8 mouse cellular contexts compared by ENCODE assay signal in genomic region chr19:47854796-47855783, GRCm38 (mm10). TPM values are rescaled to one million over a fixed set of nuclear protein-coding genes. Genes with fewer than 3 reads are reported as not detected.
DNase-seq lines count a peak whose midpoint lies in the region; ATAC-seq and TF ChIP-seq lines count a peak whose summit lies in the region.

TSS of gene Gsto1 (plus strand) at chr19:47854970.

- peak within 1 kb of the TSS; percentile 71 for H3K9ac ChIP-seq in embryonic facial prominence, embryonic 15.5 days
- H3K9ac ChIP-seq in kidney, embryonic 14.5 days (ENCODE audit: low read depth, low read length): peak within 1 kb of the TSS; percentile 69
- H3K9ac ChIP-seq in limb, embryonic 14.5 days (ENCODE audit: low read depth, low read length, severe bottlenecking): peak within 1 kb of the TSS; percentile 79
- peak within 1 kb of the TSS; percentile 87 for H3K9ac ChIP-seq in midbrain, embryonic 16.5 days (ENCODE audit: low read depth, low read length)

- no peaks in the 10 kb centered on the region for H3K9me3 ChIP-seq in embryonic facial prominence, embryonic 15.5 days (replicated peaks)
- H3K9me3 ChIP-seq in kidney, embryonic 14.5 days (ENCODE audit: control insufficient read depth, low read length): no peaks in the 10 kb centered on the region
- no peaks in the 10 kb centered on the region for H3K9me3 ChIP-seq in limb, embryonic 14.5 days (ENCODE audit: control insufficient read depth, low read length)
- no peaks in the 10 kb centered on the region for H3K9me3 ChIP-seq in midbrain, embryonic 16.5 days (replicated peaks; ENCODE audit: control insufficient read depth, low read length, poor library complexity, severe bottlenecking)

- under 1% methylated on average over 60 of the region's 60 CpGs for WGBS in bone marrow, adult 2 months
- WGBS in embryonic facial prominence, embryonic 15.5 days: under 1% methylated on average over 59 of the region's 60 CpGs
- WGBS in kidney, embryonic 14.5 days: under 1% methylated on average over 60 of the region's 60 CpGs
- WGBS in limb, embryonic 14.5 days: under 1% methylated on average over 54 of the region's 60 CpGs
- WGBS in midbrain, embryonic 16.5 days: under 1% methylated on average over 59 of the region's 60 CpGs
- under 1% methylated on average over 60 of the region's 60 CpGs for WGBS in spleen, adult 2 months

- peak within 1 kb of the TSS; percentile 94 for H3K4me2 ChIP-seq in embryonic facial prominence, embryonic 15.5 days (replicated peaks)
- peak within 1 kb of the TSS; percentile 88 for H3K4me2 ChIP-seq in kidney, embryonic 14.5 days (replicated peaks; ENCODE audit: low read depth, low read length)
- H3K4me2 ChIP-seq in limb, embryonic 14.5 days (replicated peaks; ENCODE audit: low read depth, low read length, severe bottlenecking): peak within 1 kb of the TSS; percentile 92
- H3K4me2 ChIP-seq in midbrain, embryonic 16.5 days (ENCODE audit: low read length): peak within 1 kb of the TSS; percentile 95

- ATAC-seq in embryonic facial prominence, embryonic 15.5 days (ENCODE audit: insufficient number of reproducible peaks, low FRiP score, low TSS enrichment, low read depth): peak; percentile 96
- peak; percentile 98 for ATAC-seq in kidney, embryonic 14.5 days (ENCODE audit: low FRiP score, low TSS enrichment)
- peak; percentile 96 for ATAC-seq in limb, embryonic 14.5 days (ENCODE audit: low FRiP score, low read depth)
- ATAC-seq in midbrain, embryonic 16.5 days: peak; percentile 97

- H3K4me1 ChIP-seq in bone marrow, adult 2 months (ENCODE audit: control insufficient read depth, insufficient read depth, low read length): no peaks in the 10 kb centered on the region; the same call in 1 of the 2 replicates
- peaks cover 21% of the 10 kb centered on the region for H3K4me1 ChIP-seq in embryonic facial prominence, embryonic 15.5 days
- peaks cover 8% of the 10 kb centered on the region; the same call in 1 of the 2 replicates for H3K4me1 ChIP-seq in kidney, embryonic 14.5 days (ENCODE audit: control insufficient read depth, insufficient read depth, low read length)
- H3K4me1 ChIP-seq in limb, embryonic 14.5 days (ENCODE audit: control insufficient read depth, insufficient read depth, low read length): 0 out of 2 replicates have a peak, but pooled peaks cover 3% of the 10 kb centered on the region
- H3K4me1 ChIP-seq in midbrain, embryonic 16.5 days (ENCODE audit: control insufficient read depth, insufficient read depth, low read length): peaks cover 10% of the 10 kb centered on the region
- peaks cover 8% of the 10 kb centered on the region for H3K4me1 ChIP-seq in spleen, adult 2 months (ENCODE audit: control insufficient read depth, insufficient read depth, insufficient read length)

- TF ChIP-seq CTCF in bone marrow, adult 2 months (IDR thresholded peaks at IDR 0.05; ENCODE audit: control insufficient read depth, insufficient read depth, low read length): peak; percentile 1; the same call in 1 of the 2 replicates
- no peak for TF ChIP-seq CTCF in spleen, adult 2 months (IDR thresholded peaks at IDR 0.05; ENCODE audit: extremely low read depth, insufficient read depth, insufficient read length, insufficient replicate concordance)

- peaks cover 23% of the 10 kb centered on the region for H3K36me3 ChIP-seq in embryonic facial prominence, embryonic 15.5 days
- peaks cover 7% of the 10 kb centered on the region; the same call in 1 of the 2 replicates for H3K36me3 ChIP-seq in kidney, embryonic 14.5 days (ENCODE audit: control insufficient read depth, insufficient read depth, low read length)
- H3K36me3 ChIP-seq in limb, embryonic 14.5 days (ENCODE audit: control insufficient read depth, insufficient read depth, low read length): peaks cover 15% of the 10 kb centered on the region
- no peaks in the 10 kb centered on the region; the same call in 1 of the 2 replicates for H3K36me3 ChIP-seq in midbrain, embryonic 16.5 days (ENCODE audit: control insufficient read depth, insufficient read depth, low read length)
- H3K36me3 ChIP-seq in spleen, adult 2 months (ENCODE audit: control insufficient read depth, insufficient read depth, low read length): no peaks in the 10 kb centered on the region

- TF ChIP-seq POLR2A in bone marrow, adult 2 months (IDR thresholded peaks at IDR 0.05; ENCODE audit: borderline replicate concordance, control insufficient read depth, low read depth, low read length): peak; percentile 61; the same call in 1 of the 2 replicates
- peak; percentile 94; the same call in 1 of the 2 replicates for TF ChIP-seq POLR2A in limb, embryonic 14.5 days (IDR thresholded peaks at IDR 0.05; ENCODE audit: borderline replicate concordance, extremely low read depth, insufficient read depth, insufficient read length)
- TF ChIP-seq POLR2A in spleen, adult 2 months (IDR thresholded peaks at IDR 0.05; ENCODE audit: low read depth, low read length): no peak

- DNase-seq in A20 (ENCODE audit: low read depth, low spot score): peak; percentile 82
- DNase-seq in heart, adult 9 months (ENCODE audit: low spot score in 2 of 2): peak; percentile 88 to 90
- peak; percentile 91 for DNase-seq in limb, embryonic 14.5 days (ENCODE audit: low spot score)
- DNase-seq in spleen, adult 2 months (ENCODE audit: low read depth in 1 of 2, low spot score in 2 of 2): peak in 1 of 2 experiments; percentile 65

- H3K27me3 ChIP-seq in embryonic facial prominence, embryonic 15.5 days: no peaks in the 10 kb centered on the region
- H3K27me3 ChIP-seq in kidney, embryonic 14.5 days (ENCODE audit: control insufficient read depth, insufficient read depth, low read length): no peaks in the 10 kb centered on the region
- H3K27me3 ChIP-seq in limb, embryonic 14.5 days (ENCODE audit: control insufficient read depth, insufficient read depth, low read length): no peaks in the 10 kb centered on the region
- no peaks in the 10 kb centered on the region for H3K27me3 ChIP-seq in midbrain, embryonic 16.5 days (ENCODE audit: control insufficient read depth, insufficient read depth, low read depth, low read length)
- peaks cover 6% of the 10 kb centered on the region; the same call in 1 of the 2 replicates for H3K27me3 ChIP-seq in spleen, adult 2 months (ENCODE audit: control insufficient read depth, insufficient read depth, low read length)

- H3K27ac ChIP-seq in bone marrow, adult 2 months (ENCODE audit: control insufficient read depth, insufficient read depth, low read depth, low read length, poor library complexity): peak within 1 kb of the TSS; percentile 36; the same call in 1 of the 2 replicates
- H3K27ac ChIP-seq in embryonic facial prominence, embryonic 15.5 days (replicated peaks): peak within 1 kb of the TSS; percentile 92
- 0 out of 2 replicates have a peak within 1 kb of the TSS, but pooled peaks have one; percentile 30 for H3K27ac ChIP-seq in kidney, embryonic 14.5 days (ENCODE audit: low read depth, low read length)
- peak within 1 kb of the TSS; percentile 81 for H3K27ac ChIP-seq in limb, embryonic 14.5 days (replicated peaks; ENCODE audit: low read depth, low read length)
- H3K27ac ChIP-seq in midbrain, embryonic 16.5 days (ENCODE audit: low read length): peak within 1 kb of the TSS; percentile 63
- H3K27ac ChIP-seq in spleen, adult 2 months (ENCODE audit: insufficient read depth, low read length): no peak within 1 kb of the TSS; the same call in 1 of the 2 replicates

- peak within 1 kb of the TSS; percentile 72 for H3K4me3 ChIP-seq in bone marrow, adult 2 months (replicated peaks; ENCODE audit: control insufficient read depth, low read depth, low read length)
- H3K4me3 ChIP-seq in embryonic facial prominence, embryonic 15.5 days (replicated peaks): peak within 1 kb of the TSS; percentile 73
- H3K4me3 ChIP-seq in kidney, embryonic 14.5 days (ENCODE audit: low read length): peak within 1 kb of the TSS; percentile 56
- H3K4me3 ChIP-seq in limb, embryonic 14.5 days (replicated peaks; ENCODE audit: low read length): peak within 1 kb of the TSS; percentile 83
- H3K4me3 ChIP-seq in midbrain, embryonic 16.5 days (ENCODE audit: low read depth, low read length): peak within 1 kb of the TSS; percentile 79
- peak within 1 kb of the TSS; percentile 73 for H3K4me3 ChIP-seq in spleen, adult 2 months (ENCODE audit: extremely low read depth, insufficient read depth, insufficient read length)

RNA-seq across cellular contexts. Expression of gene Gsto1, which starts in this region (rescaled TPM):
- 24.8 and 34.2 TPM in 2 replicates for polyA plus RNA-seq in bone marrow, adult 2 months (2011; ENCODE audit: insufficient read depth, insufficient read length, low replicate concordance, missing spikeins)
- 228 and 237 TPM in 2 replicates for polyA plus RNA-seq in embryonic facial prominence, embryonic 15.5 days (2015; fragmentation: Nextera tagmentation; extraction: Ambion mirVana)
- polyA plus RNA-seq in kidney, embryonic 14.5 days (2014; fragmentation: Nextera tagmentation; extraction: Ambion mirVana): 117 and 131 TPM in 2 replicates
- 71.3 and 79.9 TPM in 2 replicates for polyA plus RNA-seq in limb, embryonic 14.5 days (2012; rRNA removed)
- polyA plus RNA-seq in limb, embryonic 14.5 days (2014; fragmentation: Nextera tagmentation; extraction: Ambion mirVana): 132 and 134 TPM in 2 replicates
- 150 and 155 TPM in 2 replicates for polyA plus RNA-seq in midbrain, embryonic 16.5 days (2015; fragmentation: Nextera tagmentation; extraction: Ambion mirVana)
- 23.0 and 24.5 TPM in 2 replicates for polyA plus RNA-seq in spleen, adult 2 months (2012; rRNA removed)
